Mouse (Mus musculus) liver, embryonic 15.5 days (tissue): ENCODE measurements around the gene Axin1. TPM values are rescaled to one million over a fixed set of nuclear protein-coding genes. Genes with fewer than 3 reads are reported as not detected.
"Not testable (repeated sequence)": the region's sequence is repeated elsewhere in the genome, so short reads cannot be mapped to it uniquely, and the experiment has no call there.

ENCODE experiments used
- ATAC-seq: fragments of 200-750 bp; cut with Nextera tagmentation; 2 replicates; pipeline ENCODE4 v1.8.0; 2017; ENCODE audit warnings: moderate number of reproducible peaks, mild to moderate bottlenecking, moderate library complexity; ENCODE audit not compliant: insufficient read depth
- H3K27ac ChIP-seq: fragments of 300-500 bp; sonication (generic); replicated peaks from 2 replicates; pipeline ENCODE4 v1.5.1; 2015; ENCODE audit warnings: mild to moderate bottlenecking, inconsistent platforms
- H3K27me3 ChIP-seq: fragments of 300-500 bp; sonication (generic); 2 replicates; pipeline ENCODE4 v1.6.1; 2015; ENCODE audit warnings: mild to moderate bottlenecking, inconsistent platforms
- H3K36me3 ChIP-seq: fragments of 300-500 bp; sonication (generic); replicated peaks from 2 replicates; pipeline ENCODE4 v1.6.1; 2015; ENCODE audit warnings: moderate library complexity, mild to moderate bottlenecking, inconsistent platforms
- H3K4me1 ChIP-seq: fragments of 300-500 bp; sonication (generic); replicated peaks from 2 replicates; pipeline ENCODE4 v1.6.1; 2015; ENCODE audit warnings: inconsistent platforms
- H3K4me2 ChIP-seq: fragments of 300-500 bp; sonication (generic); 2 replicates; pipeline ENCODE4 v1.6.1; 2015; ENCODE audit warnings: moderate library complexity, mild to moderate bottlenecking, inconsistent platforms
- H3K4me3 ChIP-seq: fragments of 300-500 bp; sonication (generic); replicated peaks from 2 replicates; pipeline ENCODE4 v1.5.1; 2015; ENCODE audit warnings: mild to moderate bottlenecking, inconsistent platforms
- H3K9ac ChIP-seq: fragments of 300-500 bp; sonication (generic); 2 replicates; pipeline ENCODE4 v1.6.1; 2015; ENCODE audit warnings: moderate library complexity, mild to moderate bottlenecking, inconsistent platforms
- H3K9me3 ChIP-seq: fragments of 300-500 bp; sonication (generic); replicated peaks from 2 replicates; pipeline ENCODE4 v1.6.1; 2016; ENCODE audit warnings: inconsistent platforms
- WGBS: fragments of 180-500 bp; shearing (Covaris S2); methylation state at CpG from one replicate; pipeline ENCODE4 v1.1.7; 2015; ENCODE audit warnings: mixed read lengths; ENCODE audit not compliant: insufficient replicate concordance; 5-methylcytosine and 5-hydroxymethylcytosine counted together
- polyA plus RNA-seq: library from polyadenylated mRNA; unstranded; fragments of >200 nt; fragmentation: Nextera tagmentation; extraction: Ambion mirVana; gene quantifications from 2 replicates; pipeline ENCODE4 v1.2.1, GENCODE M21; 2015

Gene Axin1
- polyA plus RNA-seq, 1 experiment from 2014 or later = 7.1 TPM

GRCm38 (mm10) chr17:26111722-26112121, 26.8 kb upstream of the Axin1 start:
- Histone ChIP-seq H3K4me2 (no peak overlapping the region), H3K36me3 (no peaks in the 10 kb centered on the region), H3K27ac (no peak overlapping the region), H3K4me3 (no peak overlapping the region), H3K4me1 (peaks cover 34% of the 10 kb centered on the region), H3K9me3 (no peaks in the 10 kb centered on the region), H3K9ac (no peak overlapping the region), H3K27me3 (peaks cover 75% of the 10 kb centered on the region)
- WGBS = 28% methylated on average over 4 of the region's 4 CpGs
- no peak for ATAC-seq

- H3K4me3 ChIP-seq = peak overlapping the region; percentile 70
- no peaks in the 10 kb centered on the region for H3K36me3 ChIP-seq
- no peaks in the 10 kb centered on the region for H3K9me3 ChIP-seq
- H3K9ac ChIP-seq = peak overlapping the region; percentile 63; the same call in 1 of the 2 replicates
- H3K27me3 ChIP-seq = peaks cover 84% of the 10 kb centered on the region
- no peak for ATAC-seq
- peaks cover 34% of the 10 kb centered on the region for H3K4me1 ChIP-seq
- peak overlapping the region; percentile 86 for H3K4me2 ChIP-seq
- no peak overlapping the region for H3K27ac ChIP-seq
- 13% methylated on average over 14 of the region's 14 CpGs for WGBS
These were observed 25.7 kb upstream of the Axin1 start for GRCm38 (mm10) chr17:26112751-26113150.

- H3K4me3 ChIP-seq = peak within 1 kb of the TSS; percentile 70
- ATAC-seq = peak; percentile 69
- H3K9me3 ChIP-seq = no peaks in the 10 kb centered on the region
- peaks cover 34% of the 10 kb centered on the region for H3K4me1 ChIP-seq
- peaks cover 90% of the 10 kb centered on the region for H3K27me3 ChIP-seq
- H3K36me3 ChIP-seq = no peaks in the 10 kb centered on the region
- H3K9ac ChIP-seq = peak within 1 kb of the TSS; percentile 63
- H3K27ac ChIP-seq = no peak within 1 kb of the TSS; the same call in 1 of the 2 replicates
- under 1% methylated on average over 62 of the region's 75 CpGs for WGBS
- peak within 1 kb of the TSS; percentile 86 for H3K4me2 ChIP-seq
These were observed 25.1 kb upstream of the Axin1 start, which contains the start of gene Tmem8 for GRCm38 (mm10) chr17:26113181-26113948. TSS of gene Tmem8 (plus strand) at chr17:26113299.

- 12% methylated on average over 8 of the region's 8 CpGs for WGBS
- H3K27me3 ChIP-seq = peaks cover 95% of the 10 kb centered on the region
These were observed 24.4 kb upstream of the Axin1 start for GRCm38 (mm10) chr17:26114061-26114460.

GRCm38 (mm10) chr17:26114461-26114860, 24.0 kb upstream of the Axin1 start:
- not testable (repeated sequence) for H3K36me3 ChIP-seq, ATAC-seq, H3K9me3 ChIP-seq, H3K27ac ChIP-seq, H3K9ac ChIP-seq, H3K4me2 ChIP-seq, H3K4me3 ChIP-seq
- H3K27me3 ChIP-seq = peaks cover 95% of the 10 kb centered on the region
- 50% methylated on average over 7 of the region's 7 CpGs for WGBS
- H3K4me1 ChIP-seq = peaks cover 34% of the 10 kb centered on the region

More at GRCm38 (mm10) chr17:26114061-26114460, 24.4 kb upstream of the Axin1 start:
- no peaks in the 10 kb centered on the region for H3K9me3 ChIP-seq
- H3K4me2 ChIP-seq = peak overlapping the region; percentile 86
- no peak overlapping the region for H3K27ac ChIP-seq
- peak overlapping the region; percentile 63; the same call in 1 of the 2 replicates for H3K9ac ChIP-seq
- peaks cover 34% of the 10 kb centered on the region for H3K4me1 ChIP-seq
- H3K4me3 ChIP-seq = peak overlapping the region; percentile 70
- no peak for ATAC-seq
- no peaks in the 10 kb centered on the region for H3K36me3 ChIP-seq

GRCm38 (mm10) chr17:26115205-26115898, 23.1 kb upstream of the Axin1 start:
- Histone ChIP-seq H3K9ac (no peak overlapping the region), H3K27ac (no peak overlapping the region), H3K4me1 (peaks cover 37% of the 10 kb centered on the region), H3K4me2 (no peak overlapping the region), H3K9me3 (no peaks in the 10 kb centered on the region), H3K27me3 (peaks cover 89% of the 10 kb centered on the region), H3K4me3 (no peak overlapping the region), H3K36me3 (no peaks in the 10 kb centered on the region)
- no peak for ATAC-seq
- WGBS = 72% methylated on average over 7 of the region's 7 CpGs

- no peak overlapping the region for H3K27ac ChIP-seq
- H3K27me3 ChIP-seq = peaks cover 82% of the 10 kb centered on the region
- H3K9ac ChIP-seq = no peak overlapping the region
- H3K36me3 ChIP-seq = no peaks in the 10 kb centered on the region
- no peak overlapping the region for H3K4me3 ChIP-seq
- H3K4me2 ChIP-seq = no peak overlapping the region
- H3K4me1 ChIP-seq = peaks cover 40% of the 10 kb centered on the region
- WGBS = 30% methylated on average over 3 of the region's 3 CpGs
- no peak for ATAC-seq
- H3K9me3 ChIP-seq = no peaks in the 10 kb centered on the region
These were observed 22.5 kb upstream of the Axin1 start for GRCm38 (mm10) chr17:26115956-26116487.

GRCm38 (mm10) chr17:26116503-26117258, 21.8 kb upstream of the Axin1 start:
- ATAC-seq = no peak

GRCm38 (mm10) chr17:26119766-26120710, 18.4 kb upstream of the Axin1 start:
- H3K27me3 ChIP-seq = peaks cover 42% of the 10 kb centered on the region
- ATAC-seq = no peak
- 37% methylated on average over 33 of the region's 33 CpGs for WGBS
- peaks cover under 1% of the 10 kb centered on the region; the same call in 1 of the 2 replicates for H3K36me3 ChIP-seq
- H3K4me2 ChIP-seq = peak overlapping the region; percentile 21
- no peak overlapping the region for H3K4me3 ChIP-seq
- H3K9me3 ChIP-seq = no peaks in the 10 kb centered on the region
- H3K27ac ChIP-seq = no peak overlapping the region
- H3K4me1 ChIP-seq = peaks cover 40% of the 10 kb centered on the region
- H3K9ac ChIP-seq = no peak overlapping the region

More at GRCm38 (mm10) chr17:26116503-26117258, 21.8 kb upstream of the Axin1 start:
- H3K27ac ChIP-seq = no peak overlapping the region
- peaks cover 76% of the 10 kb centered on the region for H3K27me3 ChIP-seq
- no peak overlapping the region for H3K4me3 ChIP-seq
- no peak overlapping the region for H3K9ac ChIP-seq
- H3K36me3 ChIP-seq = no peaks in the 10 kb centered on the region
- 75% methylated on average over 17 of the region's 17 CpGs for whole genome bisulfite sequencing
- H3K4me1 ChIP-seq = peaks cover 40% of the 10 kb centered on the region
- no peak overlapping the region for H3K4me2 ChIP-seq
- no peaks in the 10 kb centered on the region for H3K9me3 ChIP-seq
